Comparison of ENCODE assay signal across 16 mouse cellular contexts in genomic region chr12:80615371-80616257, GRCm38 (mm10). TPM values are rescaled to one million over a fixed set of nuclear protein-coding genes. Genes with fewer than 3 reads are reported as not detected.
DNase-seq lines count a peak whose midpoint lies in the region; ATAC-seq and TF ChIP-seq lines count a peak whose summit lies in the region.
"Had no signal": no experiment of that assay in that cellular context is flagged by ENCODE, and none has a peak within 500 bp of the region (broad histone marks: within the 10 kb centered on the region; RNA-seq: fewer than 3 reads in every experiment).

No protein-coding gene starts in this region.

- in situ Hi-C loops in CH12.LX (cut with MboI; ENCODE audit: low pct_ligation_motif_present, low pct_unique_long_range_greater_than_20kb, low sequenced_read_pairs): no loop called here

- no peak overlapping the region for H3K27ac ChIP-seq in kidney, embryonic 14.5 days (ENCODE audit: low read depth, low read length)
- H3K27ac ChIP-seq in CH12.LX (ENCODE audit: insufficient read depth, low read depth): no peak overlapping the region
- H3K27ac ChIP-seq in intestine, postnatal 0 days (ENCODE audit: low read depth, low read length): no peak overlapping the region
- H3K27ac ChIP-seq: embryonic facial prominence, embryonic 10.5 days; hindbrain, postnatal 0 days; liver, embryonic 15.5 days had no signal

- no peak for TF ChIP-seq CTCF in CH12.LX (conservative IDR thresholded peaks at IDR 0.05 in 1 of 2, IDR thresholded peaks at IDR 0.05 in 1 of 2; ENCODE audit: low read depth in 2 of 2, low read length in 2 of 2)
- no peak for TF ChIP-seq CTCF in intestine, postnatal 0 days (IDR thresholded peaks at IDR 0.05; ENCODE audit: low read depth)

- intact Hi-C loops in left cerebral cortex, postnatal 14 days (cut with DNase I): no loop called here

- TF ChIP-seq RAD21 in CH12.LX (IDR thresholded peaks at IDR 0.05; ENCODE audit: low read depth, low read length): no peak

- 38% methylated on average over 7 of the region's 7 CpGs for WGBS in kidney, embryonic 14.5 days
- 28% methylated on average over 7 of the region's 7 CpGs for WGBS in intestine, postnatal 0 days

- no peak overlapping the region for H3K4me3 ChIP-seq in kidney, embryonic 14.5 days (ENCODE audit: low read length)
- no peak overlapping the region for H3K4me3 ChIP-seq in CH12.LX (replicated peaks in 1 of 3; ENCODE audit: low read depth in 2 of 3, low read length in 2 of 3, poor library complexity in 1 of 3)
- H3K4me3 ChIP-seq in intestine, postnatal 0 days (ENCODE audit: low read depth, low read length): no peak overlapping the region
- H3K4me3 ChIP-seq: embryonic facial prominence, embryonic 10.5 days; liver, embryonic 15.5 days had no signal

- dilution Hi-C loops in CH12.LX (cut with MboI; ENCODE audit: extremely low pct_ligation_motif_present, extremely low pct_unique_long_range_greater_than_20kb, low sequenced_read_pairs): no loop called here

- no peak for ATAC-seq in kidney, embryonic 14.5 days (ENCODE audit: low FRiP score, low TSS enrichment)
- 0 out of 2 replicates have a peak, but pooled peaks have one; percentile 19 for ATAC-seq in intestine, postnatal 0 days
- ATAC-seq: CD4-positive, CD25-positive, alpha-beta regulatory T cell, adult 4 months; hindbrain, postnatal 0 days had no signal

- H3K4me1 ChIP-seq in kidney, embryonic 14.5 days (ENCODE audit: control insufficient read depth, insufficient read depth, low read length): 0 out of 2 replicates have a peak, but pooled peaks cover 3% of the 10 kb centered on the region
- H3K4me1 ChIP-seq in CH12.LX (ENCODE audit: control insufficient read depth in 1 of 2, insufficient read depth in 2 of 2): peaks cover 0 to 4% of the 10 kb centered on the region in 2 experiments; a peak in 1 of 4 replicates
- no peaks in the 10 kb centered on the region for H3K4me1 ChIP-seq in intestine, postnatal 0 days (replicated peaks; ENCODE audit: control insufficient read depth, insufficient read depth, low read length)

- DNase-seq in kidney, postnatal 14 days: no peak
- DNase-seq in CH12.LX (ENCODE audit: extremely low read depth) (no peak), NIH3T3 (ENCODE audit: low read depth) (peak; percentile 41)
- DNase-seq in yolk sac, embryonic 10.5 days (ENCODE audit: low spot score): no peak
- DNase-seq in right cerebral cortex, postnatal 36 days (ENCODE audit: low spot score in 2 of 2): no peak
- no peak for DNase-seq in left cerebral cortex, postnatal 14 days (ENCODE audit: low spot score in 2 of 2)
- DNase-seq: cerebellum, adult 9-10 months; kidney, postnatal 10 days; layer of hippocampus, adult 9-11 months; right cerebral cortex, adult 18-20 months had no signal

- H3K36me3 ChIP-seq in kidney, embryonic 14.5 days (ENCODE audit: control insufficient read depth, insufficient read depth, low read length): no peaks in the 10 kb centered on the region
- H3K36me3 ChIP-seq in CH12.LX (replicated peaks in 1 of 2; ENCODE audit: control insufficient read depth in 1 of 2, insufficient read depth in 1 of 2, low read length in 1 of 2): no peaks in the 10 kb centered on the region
- H3K36me3 ChIP-seq in intestine, postnatal 0 days (ENCODE audit: control insufficient read depth, insufficient read depth): no peaks in the 10 kb centered on the region
- H3K36me3 ChIP-seq: embryonic facial prominence, embryonic 10.5 days; liver, embryonic 15.5 days had no signal

- no peak for TF ChIP-seq EP300 in CH12.LX (IDR thresholded peaks at IDR 0.05; ENCODE audit: low read length)

- H3K4me2 ChIP-seq in kidney, embryonic 14.5 days (replicated peaks; ENCODE audit: low read depth, low read length): no peak overlapping the region
- H3K4me2 ChIP-seq in CH12.LX (ENCODE audit: insufficient read depth, low read depth, poor library complexity, severe bottlenecking): no peak overlapping the region
- H3K4me2 ChIP-seq in intestine, postnatal 0 days (replicated peaks; ENCODE audit: low read depth): no peak overlapping the region
- H3K4me2 ChIP-seq: liver, embryonic 15.5 days had no signal

- TF ChIP-seq POLR2A in CH12.LX (IDR thresholded peaks at IDR 0.05; ENCODE audit: low read depth, low read length): no peak

- H3K79me2 ChIP-seq in CH12.LX (replicated peaks; ENCODE audit: control insufficient read depth, extremely low read depth, insufficient read depth, poor library complexity, severe bottlenecking): no peaks in the 10 kb centered on the region

- H3K9me3 ChIP-seq in kidney, embryonic 14.5 days (ENCODE audit: control insufficient read depth, low read length): no peaks in the 10 kb centered on the region
- H3K9me3 ChIP-seq in CH12.LX (replicated peaks; ENCODE audit: low read length): no peaks in the 10 kb centered on the region
- no peaks in the 10 kb centered on the region for H3K9me3 ChIP-seq in intestine, postnatal 0 days (ENCODE audit: control insufficient read depth)
- H3K9me3 ChIP-seq: embryonic facial prominence, embryonic 10.5 days; liver, embryonic 15.5 days had no signal

- H3K9ac ChIP-seq in kidney, embryonic 14.5 days (ENCODE audit: low read depth, low read length): 0 out of 2 replicates have a peak overlapping the region, but pooled peaks have one; percentile 18
- no peak overlapping the region for H3K9ac ChIP-seq in CH12.LX (ENCODE audit: insufficient read depth, low read depth)
- no peak overlapping the region for H3K9ac ChIP-seq in intestine, postnatal 0 days (ENCODE audit: low read depth, low read length)
- H3K9ac ChIP-seq: liver, embryonic 15.5 days had no signal

- no peaks in the 10 kb centered on the region for H3K27me3 ChIP-seq in kidney, embryonic 14.5 days (ENCODE audit: control insufficient read depth, insufficient read depth, low read length)
- H3K27me3 ChIP-seq in CH12.LX (replicated peaks): no peaks in the 10 kb centered on the region
- H3K27me3 ChIP-seq in intestine, postnatal 0 days (replicated peaks; ENCODE audit: control insufficient read depth, insufficient read depth, low read length): no peaks in the 10 kb centered on the region
- H3K27me3 ChIP-seq: liver, embryonic 15.5 days had no signal

TF ChIP-seq in CH12.LX, 34 proteins besides CTCF, POLR2A, EP300 and RAD21:
- TF ChIP-seq USF1 (IDR thresholded peaks at IDR 0.05; ENCODE audit: low read depth, low read length): 0 out of 2 replicates have a peak, but pooled peaks have one; percentile 7
- no peak for TF ChIP-seq JUN (IDR thresholded peaks at IDR 0.05; ENCODE audit: insufficient read depth, low read depth, low read length)

RNA-seq across cellular contexts. Expression of gene Slc39a9, which starts 28.1 kb away (rescaled TPM):
- polyA plus RNA-seq in kidney, embryonic 14.5 days (2014; fragmentation: Nextera tagmentation; extraction: Ambion mirVana): 12.1 and 31.1 TPM in 2 replicates
- total RNA-seq in CH12.LX (2012; rRNA removed): 8.0 and 8.7 TPM in 2 replicates
- 7.8 and 9.1 TPM in 2 replicates for total RNA-seq in CH12.LX (2014; rRNA removed)
- polyA plus RNA-seq in CH12.LX (2012; ENCODE audit: insufficient read length, low read depth): 17.1 and 22.5 TPM in 2 replicates
- polyA plus RNA-seq in intestine, postnatal 0 days (2015; fragmentation: Nextera tagmentation; extraction: Ambion mirVana): 34.9 and 35.4 TPM in 2 replicates
- total RNA-seq in left cerebral cortex, postnatal 14 days (2021): 10 to 100 TPM; 40.1 to 40.5 TPM

RNA-seq across cellular contexts. Expression of gene Erh, which starts 28.5 kb away (rescaled TPM):
- polyA plus RNA-seq in kidney, embryonic 14.5 days (2014; fragmentation: Nextera tagmentation; extraction: Ambion mirVana): 265 and 337 TPM in 2 replicates
- total RNA-seq in CH12.LX (2012; rRNA removed) (227 and 298 TPM in 2 replicates), CH12.LX (2014; rRNA removed) (306 and 315 TPM in 2 replicates)
- polyA plus RNA-seq in CH12.LX (2012; ENCODE audit: insufficient read length, low read depth): 229 and 306 TPM in 2 replicates
- polyA plus RNA-seq in intestine, postnatal 0 days (2015; fragmentation: Nextera tagmentation; extraction: Ambion mirVana): 112 and 113 TPM in 2 replicates
- 10 to 100 TPM; 46.8 to 53.1 TPM for total RNA-seq in left cerebral cortex, postnatal 14 days (2021)
